Mouse (Mus musculus) neural tube, embryonic 11.5 days (tissue): ENCODE measurements around the gene Col6a1. TPM values are rescaled to one million over a fixed set of nuclear protein-coding genes. Genes with fewer than 3 reads are reported as not detected.

ENCODE experiments used
- ATAC-seq: fragments of 200-750 bp; cut with Nextera tagmentation; 2 replicates; pipeline ENCODE4 v1.8.0; 2017; ENCODE audit warnings: moderate number of reproducible peaks, mild to moderate bottlenecking, moderate TSS enrichment, moderate library complexity; ENCODE audit not compliant: insufficient read depth, low FRiP score, low TSS enrichment
- DNase-seq: peaks from one replicate; pipeline ENCODE4 v3.0.0-alpha.2; 2015; ENCODE audit warnings: low spot score
- H3K27ac ChIP-seq: fragments of 300-500 bp; sonication (generic); 2 replicates; pipeline ENCODE4 v1.5.1; 2014; ENCODE audit warnings: low read depth, mild to moderate bottlenecking, low read length
- H3K27me3 ChIP-seq: fragments of 300-500 bp; sonication (generic); 2 replicates; pipeline ENCODE4 v1.6.1; 2014; ENCODE audit warnings: mild to moderate bottlenecking, low read length, mixed read lengths; ENCODE audit not compliant: control insufficient read depth, insufficient read depth
- H3K36me3 ChIP-seq: fragments of 300-500 bp; sonication (generic); 2 replicates; pipeline ENCODE4 v1.6.1; 2014; ENCODE audit warnings: mild to moderate bottlenecking, low read length, moderate library complexity, mixed read lengths; ENCODE audit not compliant: control insufficient read depth, insufficient read depth
- H3K4me1 ChIP-seq: fragments of 300-500 bp; sonication (generic); 2 replicates; pipeline ENCODE4 v1.6.1; 2014; ENCODE audit warnings: low read length, mixed read lengths; ENCODE audit not compliant: control insufficient read depth, insufficient read depth
- H3K4me2 ChIP-seq: fragments of 300-500 bp; sonication (generic); 2 replicates; pipeline ENCODE4 v1.6.1; 2014; ENCODE audit warnings: low read depth, mild to moderate bottlenecking, moderate library complexity
- H3K4me3 ChIP-seq: fragments of 300-500 bp; sonication (generic); 2 replicates; pipeline ENCODE4 v1.5.1; 2014; ENCODE audit warnings: low read depth, low read length
- H3K9ac ChIP-seq: fragments of 300-500 bp; sonication (generic); 2 replicates; pipeline ENCODE4 v1.6.1; 2014; ENCODE audit warnings: mild to moderate bottlenecking, low read length
- H3K9me3 ChIP-seq: fragments of 300-500 bp; sonication (generic); 2 replicates; pipeline ENCODE4 v1.6.1; 2016; ENCODE audit warnings: low read length; ENCODE audit not compliant: control insufficient read depth
- WGBS: fragments of 180-500 bp; shearing (Covaris S2); extraction: QIAGEN DNeasy Blood & Tissue Kit; methylation state at CpG from one replicate; pipeline ENCODE4 v1.1.7; 2014; 5-methylcytosine and 5-hydroxymethylcytosine counted together
- polyA plus RNA-seq: library from polyadenylated mRNA; unstranded; fragments of >200 nt; fragmentation: Nextera tagmentation; extraction: Ambion mirVana; gene quantifications from 2 replicates; pipeline ENCODE4 v1.2.1, GENCODE M21; 2014

Col6a1 gene
- polyA plus RNA-seq, 1 experiment from 2014 or later: 12.6 TPM

GRCm38 (mm10) chr10:76667197-76667805, 58.7 kb downstream of the Col6a1 start:
- ATAC-seq: no peak
- no peak overlapping the region for H3K9ac ChIP-seq
- no peaks in the 10 kb centered on the region for H3K9me3 ChIP-seq
- DNase-seq: no peak
- H3K4me3 ChIP-seq: no peak overlapping the region
- no peak overlapping the region for H3K27ac ChIP-seq
- H3K36me3 ChIP-seq: no peaks in the 10 kb centered on the region
- 96% methylated on average over 1 of the region's 1 CpGs for WGBS
- H3K4me2 ChIP-seq: no peak overlapping the region
- H3K4me1 ChIP-seq: no peaks in the 10 kb centered on the region
- H3K27me3 ChIP-seq: no peaks in the 10 kb centered on the region

DNA sequence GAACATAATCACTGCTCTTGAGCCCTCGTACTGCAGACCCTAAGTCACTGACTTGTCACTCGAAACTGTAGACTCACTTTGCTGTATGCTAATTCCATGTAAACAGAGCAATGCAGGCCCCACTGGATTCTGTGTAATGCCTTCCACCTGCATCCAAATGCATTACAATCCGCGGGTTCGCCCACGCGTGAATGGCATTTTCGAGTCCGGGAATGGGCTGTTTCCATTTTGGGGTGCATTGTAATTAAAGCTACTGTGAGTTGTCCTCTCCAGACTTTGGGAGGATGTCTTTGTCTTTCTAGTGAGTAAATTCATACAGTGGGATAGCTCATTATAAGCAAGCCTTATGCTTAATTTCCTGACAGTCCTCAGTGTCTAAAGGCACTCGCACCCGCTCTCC, 60.4 kb downstream of the Col6a1 start:
- no peaks in the 10 kb centered on the region for H3K4me1 ChIP-seq
- WGBS: 93% methylated on average over 11 of the region's 11 CpGs
- no peaks in the 10 kb centered on the region for H3K27me3 ChIP-seq

DNA sequence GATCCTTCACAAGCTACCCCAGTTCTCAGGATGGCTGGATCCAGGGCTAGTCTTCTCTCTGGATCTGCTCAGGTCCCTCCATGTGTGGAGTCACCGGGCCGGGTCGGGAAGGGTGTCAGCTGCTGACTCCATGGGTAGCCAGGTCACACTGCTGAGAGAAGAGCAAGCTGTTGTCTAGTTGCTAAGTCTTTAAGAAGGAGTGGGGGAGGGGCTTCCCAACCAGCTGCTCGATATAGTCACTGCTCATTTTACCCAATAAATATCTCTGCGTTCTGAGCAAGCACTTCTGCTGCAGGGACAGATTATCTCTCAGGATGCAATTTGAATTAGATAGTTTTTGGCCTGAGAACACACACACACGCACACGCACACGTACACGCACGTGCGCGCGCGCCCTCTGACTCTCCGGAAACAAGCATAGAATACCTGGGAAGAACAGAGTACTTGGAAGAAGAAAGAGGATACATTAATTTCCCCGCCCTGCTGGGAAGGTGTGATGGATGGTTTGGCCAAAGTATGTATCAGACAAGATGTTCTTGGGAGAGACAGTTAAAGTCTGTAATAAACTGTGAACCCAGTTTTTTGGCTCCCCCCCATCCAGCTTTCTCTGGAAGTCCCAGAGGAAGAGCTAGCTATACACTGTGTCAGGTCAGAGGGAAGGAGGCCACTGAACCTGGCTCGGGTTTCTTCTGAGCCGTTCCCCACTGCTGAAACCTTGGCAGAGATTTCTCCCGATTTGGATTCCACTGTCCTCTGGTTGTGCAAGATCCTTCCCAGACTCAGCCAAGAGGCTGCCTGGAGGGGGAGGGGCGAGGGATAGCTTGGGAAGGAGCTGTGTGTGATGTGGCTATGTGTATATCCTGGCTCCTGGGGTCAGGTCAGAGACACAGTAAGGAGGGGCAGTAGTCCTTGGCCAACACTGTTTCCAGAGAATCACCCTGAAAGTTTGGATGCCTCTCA, 61.5 kb downstream of the Col6a1 start:
- Histone ChIP-seq H3K4me1 (no peaks in the 10 kb centered on the region), H3K4me3 (no peak overlapping the region), H3K36me3 (no peaks in the 10 kb centered on the region), H3K9me3 (no peaks in the 10 kb centered on the region), H3K9ac (no peak overlapping the region), H3K4me2 (no peak overlapping the region), H3K27me3 (no peaks in the 10 kb centered on the region), H3K27ac (no peak overlapping the region)
- WGBS: 81% methylated on average over 20 of the region's 20 CpGs
- no peak for DNase-seq
- ATAC-seq: no peak

More for the DNA sequence above, 60.4 kb downstream of the Col6a1 start:
- ATAC-seq (no peak), DNase-seq (no peak)
- no peak overlapping the region for H3K4me3 ChIP-seq
- H3K9ac ChIP-seq: no peak overlapping the region
- no peaks in the 10 kb centered on the region for H3K9me3 ChIP-seq
- H3K4me2 ChIP-seq: no peak overlapping the region
- no peaks in the 10 kb centered on the region for H3K36me3 ChIP-seq
- no peak overlapping the region for H3K27ac ChIP-seq

Other genes with a start within 250 kb of the Col6a1 start
- 47.9 and 60.9 TPM in 2 replicates for gene Lss, start 194.6 kb downstream of the Col6a1 start, polyA plus RNA-seq
- gene Spatc1l, start 163.9 kb downstream of the Col6a1 start, polyA plus RNA-seq: not detected in 2 replicates
- not detected in 2 replicates for gene Ftcd, start 150.5 kb downstream of the Col6a1 start, polyA plus RNA-seq
- 10.3 and 11.6 TPM in 2 replicates for gene Col6a2, start 102.5 kb downstream of the Col6a1 start, polyA plus RNA-seq
- 42.2 and 47.3 TPM in 2 replicates for gene Pcbp3, start 235.7 kb upstream of the Col6a1 start, polyA plus RNA-seq